Mouse (Mus musculus): ENCODE measurements at regions not wholly inside any gene's neighbourhood (a gene's known extent, or its start where the extent isn't known, plus 50 kb on each side); places are given as distances from the start of the nearest gene placed in this dataset.

DNA sequence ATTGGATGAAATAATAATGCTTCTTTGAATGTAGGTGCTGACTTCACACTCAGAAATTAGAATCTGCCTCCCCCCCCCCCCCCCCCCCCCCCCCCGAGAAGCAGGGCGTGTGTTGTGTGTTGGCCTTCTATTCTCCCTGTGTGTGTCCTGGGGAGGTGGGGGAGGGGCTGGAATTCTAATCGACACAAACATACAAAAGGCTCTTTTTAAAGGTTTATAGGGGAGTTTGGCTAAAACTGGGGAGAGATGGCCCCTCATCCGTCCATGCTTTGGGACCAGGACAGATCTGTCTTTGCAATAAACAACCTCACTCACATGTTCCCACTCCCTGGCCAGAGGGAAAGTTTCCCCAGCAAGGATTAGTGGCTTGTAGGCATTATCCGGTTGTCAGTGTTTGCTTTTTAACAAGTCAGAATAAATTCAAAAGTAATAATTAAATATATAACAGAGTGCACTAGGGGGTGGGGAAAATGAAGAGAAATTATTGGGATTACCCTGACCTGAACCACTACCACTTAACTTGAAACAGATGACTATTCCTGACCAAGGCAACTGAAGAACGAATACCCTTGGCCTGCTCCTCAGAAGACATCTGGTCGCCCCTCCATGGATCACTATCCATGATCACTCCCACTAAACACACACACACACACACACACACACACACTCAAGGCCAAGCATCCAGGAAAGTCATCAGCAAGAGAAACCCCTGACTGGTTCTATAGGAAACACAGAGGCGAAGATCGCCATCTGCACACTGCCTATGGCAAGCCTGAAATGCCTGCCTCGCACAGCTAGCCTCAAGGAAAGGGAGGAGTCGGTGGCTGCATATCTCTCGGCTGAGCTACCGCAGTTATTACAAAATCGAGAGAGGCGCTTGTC is 223.5 kb upstream of the Rgma start:
- 67% methylated on average over 13 of the region's 15 CpGs for WGBS
- ATAC-seq, result no peak
- TF ChIP-seq CTCF (IDR thresholded peaks at IDR 0.05; ENCODE audit: low read depth), result no peak

DNA sequence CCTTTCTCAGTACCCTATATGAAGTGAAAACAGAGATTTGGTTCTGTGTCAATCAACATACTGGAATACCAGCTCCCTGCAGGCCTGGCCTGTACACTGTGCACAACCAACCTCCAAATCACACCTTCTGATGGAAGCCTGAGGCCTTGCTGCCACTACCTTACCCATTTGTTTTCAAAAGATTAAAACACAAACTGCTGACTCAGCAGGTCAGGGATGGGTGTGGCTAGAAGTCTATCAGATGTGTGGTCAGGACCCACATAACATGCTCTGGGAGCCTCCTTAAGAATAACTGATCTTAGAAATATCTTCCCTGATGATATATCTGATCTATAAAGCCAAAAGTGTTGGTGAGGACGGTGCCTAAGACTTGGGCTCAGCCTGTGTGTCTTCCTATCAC is 221.6 kb upstream of the Rgma start:
- Histone ChIP-seq H3K27me3 (replicated peaks; ENCODE audit: control insufficient read depth, insufficient read depth, low read length) (no peaks in the 10 kb centered on the region), H3K4me3 (ENCODE audit: low read depth, low read length) (no peak overlapping the region), H3K27ac (ENCODE audit: low read depth, low read length) (no peak overlapping the region), H3K9me3 (ENCODE audit: control insufficient read depth) (no peaks in the 10 kb centered on the region), H3K4me2 (replicated peaks; ENCODE audit: low read depth) (no peak overlapping the region), H3K4me1 (replicated peaks; ENCODE audit: control insufficient read depth, insufficient read depth, low read length) (no peaks in the 10 kb centered on the region), H3K9ac (ENCODE audit: low read depth, low read length) (no peak overlapping the region), H3K36me3 (ENCODE audit: control insufficient read depth, insufficient read depth) (no peaks in the 10 kb centered on the region)
- TF ChIP-seq CTCF (IDR thresholded peaks at IDR 0.05; ENCODE audit: low read depth), result no peak
- ATAC-seq, result no peak
- WGBS, result 93% methylated on average over 1 of the region's 1 CpGs

More for the DNA sequence above, 223.5 kb upstream of the Rgma start:
- no peaks in the 10 kb centered on the region for H3K4me1 ChIP-seq (replicated peaks; ENCODE audit: control insufficient read depth, insufficient read depth, low read length)
- H3K27ac ChIP-seq (ENCODE audit: low read depth, low read length), result no peak overlapping the region
- H3K4me2 ChIP-seq (replicated peaks; ENCODE audit: low read depth), result no peak overlapping the region
- H3K4me3 ChIP-seq (ENCODE audit: low read depth, low read length), result no peak overlapping the region
- no peak overlapping the region for H3K9ac ChIP-seq (ENCODE audit: low read depth, low read length)
- no peaks in the 10 kb centered on the region for H3K36me3 ChIP-seq (ENCODE audit: control insufficient read depth, insufficient read depth)
- H3K9me3 ChIP-seq (ENCODE audit: control insufficient read depth), result no peaks in the 10 kb centered on the region
- no peaks in the 10 kb centered on the region for H3K27me3 ChIP-seq (replicated peaks; ENCODE audit: control insufficient read depth, insufficient read depth, low read length)

DNA sequence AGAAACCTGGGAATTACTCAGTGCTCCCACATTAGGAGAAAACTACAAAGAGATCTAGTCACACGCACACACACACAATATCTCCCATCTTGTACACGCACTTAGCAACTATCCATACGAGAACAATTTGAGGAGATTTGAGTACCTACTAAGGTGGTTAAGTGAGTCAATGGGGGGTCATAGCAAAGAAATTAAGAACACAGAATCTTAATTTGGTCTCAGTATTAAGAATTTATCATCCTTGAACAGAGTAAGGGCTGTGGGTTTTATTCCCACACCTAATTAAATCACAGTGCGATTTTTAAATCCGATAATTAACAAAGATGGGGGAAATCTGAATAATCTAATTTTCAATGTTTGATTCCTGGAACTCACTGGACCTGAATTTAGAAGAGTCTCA is 216.5 kb upstream of the Rgma start:
- TF ChIP-seq CTCF (IDR thresholded peaks at IDR 0.05; ENCODE audit: low read depth), result no peak
- no peak overlapping the region for H3K27ac ChIP-seq (ENCODE audit: low read depth, low read length)
- no peak for ATAC-seq
- no peak overlapping the region for H3K4me2 ChIP-seq (replicated peaks; ENCODE audit: low read depth)
- H3K27me3 ChIP-seq (replicated peaks; ENCODE audit: control insufficient read depth, insufficient read depth, low read length), result no peaks in the 10 kb centered on the region
- H3K4me1 ChIP-seq (replicated peaks; ENCODE audit: control insufficient read depth, insufficient read depth, low read length), result no peaks in the 10 kb centered on the region
- no peaks in the 10 kb centered on the region for H3K9me3 ChIP-seq (ENCODE audit: control insufficient read depth)
- H3K9ac ChIP-seq (ENCODE audit: low read depth, low read length), result no peak overlapping the region
- 94% methylated on average over 5 of the region's 5 CpGs for WGBS
- no peaks in the 10 kb centered on the region for H3K36me3 ChIP-seq (ENCODE audit: control insufficient read depth, insufficient read depth)
- no peak overlapping the region for H3K4me3 ChIP-seq (ENCODE audit: low read depth, low read length)

DNA sequence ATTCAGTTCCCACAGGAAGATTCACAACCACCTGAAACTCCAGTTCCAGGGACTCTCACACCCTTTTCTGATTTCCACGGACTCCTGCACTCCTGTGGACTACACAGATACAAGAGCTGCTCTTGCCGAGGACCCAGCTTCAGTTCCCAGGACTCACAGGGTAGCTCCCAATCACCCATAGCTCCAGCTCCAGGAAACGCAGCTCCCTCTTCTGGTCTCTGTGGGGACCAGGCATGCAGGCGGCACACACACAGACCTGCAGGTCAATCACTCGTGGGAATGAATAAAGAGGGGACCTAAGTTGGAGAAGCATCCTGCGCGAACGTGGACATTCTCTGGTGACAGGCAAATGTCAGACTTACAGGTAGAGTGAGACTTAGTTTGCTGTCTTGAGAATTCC is 214.3 kb upstream of the Rgma start:
- Histone ChIP-seq H3K36me3 (ENCODE audit: control insufficient read depth, insufficient read depth) (no peaks in the 10 kb centered on the region), H3K27me3 (replicated peaks; ENCODE audit: control insufficient read depth, insufficient read depth, low read length) (no peaks in the 10 kb centered on the region), H3K27ac (ENCODE audit: low read depth, low read length) (no peak overlapping the region), H3K4me3 (ENCODE audit: low read depth, low read length) (no peak overlapping the region), H3K9me3 (ENCODE audit: control insufficient read depth) (no peaks in the 10 kb centered on the region), H3K4me2 (replicated peaks; ENCODE audit: low read depth) (no peak overlapping the region), H3K9ac (ENCODE audit: low read depth, low read length) (no peak overlapping the region), H3K4me1 (replicated peaks; ENCODE audit: control insufficient read depth, insufficient read depth, low read length) (no peaks in the 10 kb centered on the region)
- no peak; the same call in 1 of the 2 replicates for TF ChIP-seq CTCF (IDR thresholded peaks at IDR 0.05; ENCODE audit: low read depth)
- WGBS, result 84% methylated on average over 8 of the region's 8 CpGs
- ATAC-seq, result no peak

DNA sequence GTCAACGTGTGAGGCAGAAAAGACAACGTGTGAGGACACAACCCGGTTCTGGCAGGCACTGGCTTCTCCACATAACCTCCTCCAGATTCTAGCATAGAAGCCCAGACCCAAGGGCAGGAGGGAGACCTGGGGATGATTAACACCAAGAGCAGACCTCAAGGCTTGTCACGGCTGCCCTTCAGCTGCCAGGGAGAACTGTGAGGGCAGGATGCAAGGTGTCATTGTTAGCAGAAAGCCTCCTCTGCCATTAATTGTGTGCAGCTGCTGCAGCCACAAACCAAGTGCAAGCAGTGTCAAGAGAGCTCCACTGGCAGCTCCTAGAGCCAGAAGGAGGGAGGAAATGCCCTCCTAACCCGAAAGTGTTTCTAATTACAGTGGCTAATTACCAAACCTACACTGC is 211.6 kb upstream of the Rgma start:
- Histone ChIP-seq H3K27ac (ENCODE audit: low read depth, low read length) (no peak overlapping the region), H3K9me3 (ENCODE audit: control insufficient read depth) (no peaks in the 10 kb centered on the region), H3K4me1 (replicated peaks; ENCODE audit: control insufficient read depth, insufficient read depth, low read length) (no peaks in the 10 kb centered on the region), H3K4me2 (replicated peaks; ENCODE audit: low read depth) (no peak overlapping the region), H3K4me3 (ENCODE audit: low read depth, low read length) (no peak overlapping the region), H3K9ac (ENCODE audit: low read depth, low read length) (no peak overlapping the region), H3K27me3 (replicated peaks; ENCODE audit: control insufficient read depth, insufficient read depth, low read length) (no peaks in the 10 kb centered on the region), H3K36me3 (ENCODE audit: control insufficient read depth, insufficient read depth) (no peaks in the 10 kb centered on the region)
- TF ChIP-seq CTCF (IDR thresholded peaks at IDR 0.05; ENCODE audit: low read depth), result no peak
- 61% methylated on average over 5 of the region's 5 CpGs for WGBS
- no peak for ATAC-seq

DNA sequence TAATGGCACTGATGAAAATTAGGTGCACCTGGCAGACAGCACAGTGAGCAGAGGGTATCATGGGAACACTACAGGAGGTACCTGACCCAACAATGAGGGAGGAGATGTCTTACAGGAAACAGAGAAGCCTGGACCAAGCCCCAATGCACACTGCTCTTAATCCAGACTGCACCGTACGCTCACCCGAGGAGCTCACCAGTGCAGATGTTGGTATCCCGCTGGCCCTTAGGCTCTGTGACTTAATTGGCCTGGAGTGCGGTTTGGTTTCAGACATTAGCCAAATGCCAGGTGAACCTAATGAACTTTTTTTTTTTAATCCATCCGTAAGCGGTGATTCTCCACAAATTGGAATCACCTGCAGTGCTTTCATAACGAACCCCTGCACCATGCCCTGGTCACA is 209.8 kb upstream of the Rgma start:
- Histone ChIP-seq H3K27me3 (replicated peaks; ENCODE audit: control insufficient read depth, insufficient read depth, low read length) (no peaks in the 10 kb centered on the region), H3K9ac (ENCODE audit: low read depth, low read length) (no peak overlapping the region), H3K9me3 (ENCODE audit: control insufficient read depth) (no peaks in the 10 kb centered on the region), H3K4me3 (ENCODE audit: low read depth, low read length) (no peak overlapping the region), H3K4me2 (replicated peaks; ENCODE audit: low read depth) (no peak overlapping the region), H3K27ac (ENCODE audit: low read depth, low read length) (no peak overlapping the region), H3K36me3 (ENCODE audit: control insufficient read depth, insufficient read depth) (no peaks in the 10 kb centered on the region), H3K4me1 (replicated peaks; ENCODE audit: control insufficient read depth, insufficient read depth, low read length) (no peaks in the 10 kb centered on the region)
- 93% methylated on average over 8 of the region's 8 CpGs for WGBS
- ATAC-seq, result no peak
- no peak for TF ChIP-seq CTCF (IDR thresholded peaks at IDR 0.05; ENCODE audit: low read depth)
